Mouse (Mus musculus) CH12.LX (cell line): ENCODE data around the gene Lrrc57. TPM values are rescaled to one million over a fixed set of nuclear protein-coding genes. Genes with fewer than 3 reads are reported as not detected.

Experiments used
- DNase-seq: peaks from one replicate; pipeline ENCODE4 v3.0.0-alpha.2; 2013; ENCODE audit errors: extremely low read depth
- H3K27ac ChIP-seq: 2 replicates; pipeline ENCODE4 v1.5.1; 2012; ENCODE audit warnings: low read depth, mild to moderate bottlenecking, control low read depth, moderate library complexity; ENCODE audit not compliant: insufficient read depth
- H3K27me3 ChIP-seq: replicated peaks from 2 replicates; pipeline ENCODE3; 2012; ENCODE audit warnings: inconsistent platforms
- H3K36me3 ChIP-seq, 2 experiments: replicated peaks in 1 of 2; 2 replicates each; pipeline versions ENCODE3 to v1.6.1; 2012; ENCODE audit warnings: inconsistent platforms in 1 of 2, low read length in 1 of 2, mild to moderate bottlenecking in 1 of 2, mixed read lengths in 1 of 2, moderate library complexity in 1 of 2; ENCODE audit not compliant: control insufficient read depth in 1 of 2, insufficient read depth in 1 of 2
- H3K4me1 ChIP-seq, 2 experiments: 2 replicates each; pipeline ENCODE4 v1.6.1; 2012; ENCODE audit warnings: inconsistent platforms in 1 of 2, moderate library complexity in 1 of 2; ENCODE audit not compliant: insufficient read depth in 2 of 2, control insufficient read depth in 1 of 2
- H3K4me2 ChIP-seq: 2 replicates; pipeline ENCODE4 v1.6.1; 2012; ENCODE audit warnings: low read depth, mild to moderate bottlenecking, control low read depth; ENCODE audit not compliant: poor library complexity, insufficient read depth, severe bottlenecking
- H3K4me3 ChIP-seq, 3 experiments: fragments of 150-350 bp in 1 of 3; sonication (generic) in 1 of 3; replicated peaks in 1 of 3; 2 replicates each; pipeline versions ENCODE3 to v1.5.1; 2011 to 2012; ENCODE audit warnings: low read depth in 2 of 3, low read length in 2 of 3, mild to moderate bottlenecking in 2 of 3, moderate library complexity in 2 of 3, control low read depth in 1 of 3, improper control_type of control experiment in 1 of 3, inconsistent platforms in 1 of 3, mixed read lengths in 1 of 3; ENCODE audit not compliant: poor library complexity in 1 of 3
- H3K79me2 ChIP-seq: replicated peaks from 2 replicates; pipeline ENCODE4 v1.6.1; 2012; ENCODE audit warnings: mild to moderate bottlenecking, moderate library complexity; ENCODE audit not compliant: control insufficient read depth, poor library complexity, insufficient read depth, severe bottlenecking; ENCODE audit errors: extremely low read depth
- H3K9ac ChIP-seq: 2 replicates; pipeline ENCODE4 v1.6.1; 2012; ENCODE audit warnings: low read depth, mild to moderate bottlenecking, control low read depth, moderate library complexity; ENCODE audit not compliant: insufficient read depth
- H3K9me3 ChIP-seq: replicated peaks from 2 replicates; pipeline ENCODE3; 2012; ENCODE audit warnings: low read length, inconsistent platforms, mixed read lengths
- BHLHE40 ChIP-seq: IDR thresholded peaks from 2 replicates; pipeline ENCODE4 v1.6.1; 2011; ENCODE audit warnings: mild to moderate bottlenecking, low read depth, low read length, improper control_type of control experiment
- CHD1 ChIP-seq: IDR thresholded peaks from 2 replicates; pipeline ENCODE4 v1.6.1; 2012; ENCODE audit warnings: low read depth, low read length, improper control_type of control experiment, inconsistent platforms
- CHD2 ChIP-seq: IDR thresholded peaks from 2 replicates; pipeline ENCODE4 v1.6.1; 2011; ENCODE audit warnings: low read length, improper control_type of control experiment
- E2F4 ChIP-seq: IDR thresholded peaks from 2 replicates; pipeline ENCODE4 v1.6.1; 2011; ENCODE audit warnings: low read depth, low read length, improper control_type of control experiment; ENCODE audit not compliant: insufficient replicate concordance
- ELF1 ChIP-seq: IDR thresholded peaks from 2 replicates; pipeline ENCODE4 v1.6.1; 2014; ENCODE audit warnings: low read depth, mild to moderate bottlenecking, inconsistent platforms, low read length, improper control_type of control experiment
- EP300 ChIP-seq: IDR thresholded peaks from 2 replicates; pipeline ENCODE4 v1.6.1; 2011; ENCODE audit warnings: low read length, improper control_type of control experiment
- IRF4 ChIP-seq: IDR thresholded peaks from 2 replicates; pipeline ENCODE4 v1.6.1; 2014; ENCODE audit warnings: low read depth, mild to moderate bottlenecking, inconsistent platforms, low read length, improper control_type of control experiment
- JUN ChIP-seq: IDR thresholded peaks from 2 replicates; pipeline ENCODE4 v1.6.1; 2011; ENCODE audit warnings: low read depth, mild to moderate bottlenecking, low read length, improper control_type of control experiment, moderate library complexity; ENCODE audit not compliant: insufficient read depth
- JUND ChIP-seq: conservative IDR thresholded peaks from 2 replicates; pipeline ENCODE4 v1.6.1; 2011; ENCODE audit warnings: low read depth, low read length, improper control_type of control experiment
- KAT2A ChIP-seq: IDR thresholded peaks from 2 replicates; pipeline ENCODE4 v1.6.1; 2012; ENCODE audit warnings: low read length, improper control_type of control experiment, inconsistent platforms; ENCODE audit not compliant: insufficient replicate concordance
- MAZ ChIP-seq: IDR thresholded peaks from 2 replicates; pipeline ENCODE4 v1.6.1; 2012; ENCODE audit warnings: low read depth, mild to moderate bottlenecking, inconsistent platforms, low read length, improper control_type of control experiment, moderate library complexity
- MXI1 ChIP-seq: IDR thresholded peaks from 2 replicates; pipeline ENCODE4 v1.6.1; 2011; ENCODE audit warnings: mild to moderate bottlenecking, low read depth, low read length, improper control_type of control experiment
- MYC ChIP-seq: IDR thresholded peaks from 2 replicates; pipeline ENCODE4 v1.6.1; 2011; ENCODE audit warnings: low read depth, mild to moderate bottlenecking, improper control_type of control experiment, low read length
- NELFE ChIP-seq: IDR thresholded peaks from 2 replicates; pipeline ENCODE4 v1.6.1; 2011; ENCODE audit warnings: low read depth, low read length, improper control_type of control experiment
- PAX5 ChIP-seq: IDR thresholded peaks from 2 replicates; pipeline ENCODE4 v1.6.1; 2012; ENCODE audit warnings: low read length, inconsistent platforms, mixed read lengths
- RAD21 ChIP-seq: IDR thresholded peaks from 2 replicates; pipeline ENCODE4 v1.6.1; 2011; ENCODE audit warnings: low read depth, mild to moderate bottlenecking, low read length, improper control_type of control experiment, moderate library complexity
- RCOR1 ChIP-seq: conservative IDR thresholded peaks from 2 replicates; pipeline ENCODE4 v1.6.1; 2012; ENCODE audit warnings: low read depth, mild to moderate bottlenecking, inconsistent platforms, low read length, improper control_type of control experiment
- SMC3 ChIP-seq: IDR thresholded peaks from 2 replicates; pipeline ENCODE4 v1.6.1; 2011; ENCODE audit warnings: low read depth, low read length, improper control_type of control experiment
- TCF12 ChIP-seq: IDR thresholded peaks from 2 replicates; pipeline ENCODE4 v1.6.1; 2014; ENCODE audit warnings: low read depth, mild to moderate bottlenecking, inconsistent platforms, low read length, improper control_type of control experiment
- UBTF ChIP-seq: IDR thresholded peaks from 2 replicates; pipeline ENCODE4 v1.6.1; 2012; ENCODE audit warnings: low read depth, mild to moderate bottlenecking, inconsistent platforms, low read length, improper control_type of control experiment, moderate library complexity
- USF1 ChIP-seq: IDR thresholded peaks from 2 replicates; pipeline ENCODE4 v1.6.1; 2014; ENCODE audit warnings: low read depth, mild to moderate bottlenecking, inconsistent platforms, low read length, improper control_type of control experiment
- ZC3H11A ChIP-seq: IDR thresholded peaks from 2 replicates; pipeline ENCODE4 v1.6.1; 2012; ENCODE audit warnings: low read depth, mild to moderate bottlenecking, inconsistent platforms, low read length, improper control_type of control experiment
- ZKSCAN1 ChIP-seq: IDR thresholded peaks from 2 replicates; pipeline ENCODE4 v1.6.1; 2012; ENCODE audit warnings: low read depth, inconsistent platforms, low read length, improper control_type of control experiment, borderline replicate concordance
- dilution Hi-C: fragments of 300-500 bp; cut with MboI; formaldehyde crosslinking; loops from 2 replicates; pipeline ENCODE4 v1.14.3; 2020; ENCODE audit warnings: low sequenced_read_pairs; ENCODE audit not compliant: extremely low pct_unique_long_range_greater_than_20kb, extremely low pct_ligation_motif_present
- in situ Hi-C: fragments of 300-500 bp; cut with MboI; formaldehyde crosslinking; loops from 3 replicates; pipeline ENCODE4 v1.14.3; 2019; ENCODE audit warnings: low sequenced_read_pairs, low pct_ligation_motif_present, low pct_unique_long_range_greater_than_20kb, mixed read lengths
- polyA plus RNA-seq: library from polyadenylated mRNA; unstranded; fragments of >175 nt; gene quantifications from 2 replicates; pipeline ENCODE4 v1.2.1, GENCODE M21; 2012; ENCODE audit warnings: low read depth; ENCODE audit not compliant: insufficient read length
- total RNA-seq, 2 experiments: library from RNA; depleted of rRNA; stranded (reverse); fragments of 300-350 nt in 1 of 2; fragments of >200 nt in 1 of 2; gene quantifications; 2 replicates each; pipeline ENCODE4 v1.2.3; 2012 to 2014

The Lrrc57 gene
- total and polyA plus RNA-seq, 3 experiments, result 8.9 to 15.6 (median 10.3) TPM

- Histone ChIP-seq H3K4me1 (peaks cover 3 to 13% of the 10 kb centered on the region in 2 experiments; a peak in 2 of 4 replicates), H3K79me2 (no peaks in the 10 kb centered on the region), H3K36me3 (no peaks in the 10 kb centered on the region), H3K27me3 (no peaks in the 10 kb centered on the region), H3K9me3 (no peaks in the 10 kb centered on the region), H3K4me3 (no peak overlapping the region), H3K4me2 (no peak overlapping the region), H3K9ac (no peak overlapping the region), H3K27ac (no peak overlapping the region)
- TF ChIP-seq EP300 (no peak), TCF12 (no peak), KAT2A (no peak), ZC3H11A (no peak), RCOR1 (no peak), USF1 (no peak), CHD1 (no peak), UBTF (no peak), JUN (no peak), RAD21 (no peak), ELF1 (no peak), NELFE (no peak), E2F4 (no peak)
- dilution Hi-C loops, result no loop called here
- no peak for DNase-seq
- in situ Hi-C loops, result no loop called here
Measured at GRCm38 (mm10) chr2:120631521-120631920, 22.2 kb upstream of the Lrrc57 start.

- dilution Hi-C loops, result no loop called here
- Histone ChIP-seq H3K9ac (no peak overlapping the region), H3K4me1 (peaks cover 3 to 13% of the 10 kb centered on the region in 2 experiments; a peak in 2 of 4 replicates), H3K27ac (no peak overlapping the region), H3K27me3 (no peaks in the 10 kb centered on the region), H3K79me2 (no peaks in the 10 kb centered on the region), H3K9me3 (no peaks in the 10 kb centered on the region), H3K4me3 (no peak overlapping the region)
- in situ Hi-C loops, result no loop called here
- DNase-seq, result no peak
- TF ChIP-seq TCF12 (no peak), SMC3 (no peak), MYC (no peak), EP300 (no peak), BHLHE40 (no peak), ELF1 (no peak), NELFE (no peak), USF1 (no peak), MAZ (no peak), CHD2 (no peak), IRF4 (no peak), ZKSCAN1 (no peak), CHD1 (no peak), PAX5 (no peak), MXI1 (no peak), JUND (no peak), RAD21 (no peak), KAT2A (no peak), RCOR1 (no peak), JUN (no peak)
- TF ChIP-seq, all 38 proteins: peak for 0
- Histone ChIP-seq H3K4me2 (no peak overlapping the region), H3K36me3 (no peaks in the 10 kb centered on the region)
Measured at GRCm38 (mm10) chr2:120630655-120631054, 21.3 kb upstream of the Lrrc57 start.
